Mouse (Mus musculus) mouse trophoblast stem cell (cell line): ENCODE results near the gene Gm3417.
"Not testable (repeated sequence)": the region's sequence is repeated elsewhere in the genome, so short reads cannot be mapped to it uniquely, and the experiment has no call there.

Experiments used
- in situ Hi-C, 2 experiments: fragments of 300-500 bp; cut with MseI, MboI; formaldehyde crosslinking; loops; 2 replicates in 1 of 2; 3 replicates in 1 of 2; pipeline ENCODE4 v1.15.1; 2025

Gm3417 gene

GRCm38 (mm10) chr17:14958686-14959327, 19.8 kb downstream of the Gm3417 start:
- in situ Hi-C loops: no loop called here

DNA sequence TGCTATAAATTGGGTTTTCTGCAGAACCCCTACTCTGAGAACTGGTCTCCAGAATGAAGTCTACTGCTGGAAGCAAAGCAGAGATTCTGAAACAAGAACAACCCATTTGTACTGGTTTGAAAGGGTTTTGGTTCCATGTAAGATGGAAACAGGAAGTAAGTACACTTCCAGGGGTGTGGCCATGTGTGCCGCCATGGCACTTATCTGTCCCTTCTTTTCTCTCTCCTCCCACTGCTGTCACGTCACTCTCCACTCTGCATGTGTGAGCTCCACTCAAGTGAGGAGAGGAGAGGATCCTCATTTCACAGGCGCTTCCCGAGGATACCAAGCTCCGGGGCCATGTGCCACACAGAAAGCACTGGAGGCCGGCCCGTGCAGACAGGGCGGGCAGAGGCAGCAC, 25.1 kb downstream of the Gm3417 start:
- in situ Hi-C loops: no loop called here

GRCm38 (mm10) chr17:14949161-14949827, 29.3 kb downstream of the Gm3417 start:
- in situ Hi-C loops: no loop called here

DNA sequence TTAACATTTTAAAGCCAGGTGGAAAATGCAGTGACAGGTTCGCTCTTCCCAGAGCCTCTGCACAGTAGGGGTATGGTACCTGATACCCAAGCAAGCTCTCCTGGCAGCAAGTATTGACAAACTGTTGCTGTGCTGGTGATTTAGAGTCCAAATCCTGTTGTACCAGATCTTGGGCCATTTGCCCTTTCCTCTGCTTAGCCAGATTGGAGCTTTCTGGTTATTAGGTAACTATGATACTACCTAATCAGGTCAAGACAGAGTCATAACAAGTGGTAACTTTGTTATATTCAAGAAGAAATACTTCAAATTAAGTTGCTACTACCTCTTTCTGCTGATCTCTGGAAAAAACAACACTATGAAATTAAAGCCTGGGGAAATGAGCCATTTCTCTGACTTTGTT, 34.0 kb downstream of the Gm3417 start:
- in situ Hi-C loops: no loop called here

DNA sequence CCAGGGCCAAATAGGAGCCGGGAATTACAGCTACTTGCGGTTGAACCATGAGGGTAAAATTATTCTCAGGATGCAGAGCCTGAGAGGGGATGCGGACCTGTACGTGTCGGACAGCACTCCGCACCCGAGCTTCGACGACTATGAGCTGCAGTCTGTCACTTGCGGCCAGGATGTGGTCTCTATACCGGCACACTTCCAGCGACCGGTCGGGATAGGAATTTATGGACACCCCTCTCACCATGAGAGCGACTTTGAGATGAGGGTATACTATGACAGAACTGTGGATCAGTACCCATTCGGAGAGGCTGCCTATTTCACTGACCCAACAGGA, 34.9 kb downstream of the Gm3417 start:
- in situ Hi-C loops: no loop called here

- in situ Hi-C loops: no loop called here
Measured at GRCm38 (mm10) chr17:14943009-14943728, 35.4 kb downstream of the Gm3417 start, which contains the start of the genes Wdr27 and 1600012H06Rik. TSS of gene Wdr27 (minus strand) at chr17:14943158. TSS of gene 1600012H06Rik (plus strand) at chr17:14943184.

DNA sequence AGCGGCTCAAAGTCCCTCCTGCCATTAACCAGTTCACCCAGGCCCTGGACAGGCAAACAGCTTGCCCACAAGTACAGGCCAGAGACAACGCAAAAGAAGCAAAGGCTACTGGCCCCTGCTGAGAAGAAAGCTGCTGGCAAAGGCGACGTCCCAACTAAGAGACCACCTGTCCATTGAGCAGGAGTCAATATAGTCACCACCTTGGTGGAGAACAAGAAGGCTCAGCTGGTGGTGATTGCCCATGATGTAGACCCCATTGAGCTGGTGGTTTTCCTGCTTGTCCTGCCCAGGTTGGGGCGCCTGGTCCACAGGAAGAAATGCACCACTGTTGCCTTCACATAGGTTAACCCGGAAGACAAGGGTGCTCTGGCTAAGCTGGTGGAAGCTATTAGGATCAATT, 36.4 kb downstream of the Gm3417 start:
- in situ Hi-C loops: not testable (repeated sequence)

GRCm38 (mm10) chr17:14935841-14936605, 42.6 kb downstream of the Gm3417 start:
- in situ Hi-C loops: no loop called here

GRCm38 (mm10) chr17:14935280-14935679, 43.3 kb downstream of the Gm3417 start:
- in situ Hi-C loops: not testable (repeated sequence)

GRCm38 (mm10) chr17:14931469-14931868, 47.1 kb downstream of the Gm3417 start:
- in situ Hi-C loops: no loop called here

DNA sequence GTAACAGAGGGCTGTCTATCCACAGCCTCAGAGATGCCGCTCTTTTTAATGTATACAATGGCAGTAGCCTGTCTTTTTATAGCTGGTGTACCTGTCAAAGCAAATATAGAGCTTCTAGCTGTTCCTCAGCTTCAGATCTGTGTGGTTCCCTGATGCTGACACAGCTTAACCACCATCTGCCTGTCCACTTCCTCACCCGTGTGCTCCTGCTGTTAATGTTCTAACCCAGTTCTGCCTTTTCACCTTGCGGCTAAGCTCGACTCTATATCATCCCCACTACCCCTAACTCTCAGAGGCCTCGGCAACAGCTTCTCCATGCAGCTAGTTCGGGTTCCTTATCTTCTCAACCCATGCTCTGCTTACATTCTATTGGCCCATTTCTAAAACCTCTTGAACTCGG, 47.9 kb downstream of the Gm3417 start:
- in situ Hi-C loops: no loop called here

- in situ Hi-C loops: no loop called here
Measured at GRCm38 (mm10) chr17:14928631-14929030, 50.0 kb downstream of the Gm3417 start.

GRCm38 (mm10) chr17:14927644-14928218, 50.9 kb downstream of the Gm3417 start:
- in situ Hi-C loops: no loop called here

DNA sequence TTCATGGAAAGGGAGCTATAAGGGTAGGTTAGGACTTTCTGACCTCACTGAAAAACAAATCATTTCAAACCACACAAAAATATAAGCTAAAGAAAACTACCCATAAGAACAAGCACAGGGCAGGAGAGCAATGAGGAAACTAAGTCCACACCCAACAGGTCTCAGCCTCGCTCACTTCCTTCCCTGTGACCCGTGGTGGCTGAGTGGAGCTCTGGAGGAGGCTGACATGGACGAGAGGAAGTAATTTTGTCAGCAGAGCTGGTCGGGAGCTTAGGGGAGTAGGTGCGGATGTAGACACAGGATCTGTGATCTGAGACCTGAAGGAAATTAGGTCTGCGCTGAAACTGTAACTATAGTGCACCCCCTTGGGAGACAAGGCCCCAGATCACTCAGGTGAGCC, 57.0 kb downstream of the Gm3417 start:
- in situ Hi-C loops: loop anchor here (25.0 kb wide), 1 partner anchor 634 kb away; the partner anchor contains the start of gene Smoc2 (in 2 of the 2)

GRCm38 (mm10) chr17:14917866-14918265, 60.7 kb downstream of the Gm3417 start:
- in situ Hi-C loops: loop anchor here (25.0 kb wide), 1 partner anchor 631 kb away; the partner anchor contains the start of gene Smoc2 (in 2 of the 2)

DNA sequence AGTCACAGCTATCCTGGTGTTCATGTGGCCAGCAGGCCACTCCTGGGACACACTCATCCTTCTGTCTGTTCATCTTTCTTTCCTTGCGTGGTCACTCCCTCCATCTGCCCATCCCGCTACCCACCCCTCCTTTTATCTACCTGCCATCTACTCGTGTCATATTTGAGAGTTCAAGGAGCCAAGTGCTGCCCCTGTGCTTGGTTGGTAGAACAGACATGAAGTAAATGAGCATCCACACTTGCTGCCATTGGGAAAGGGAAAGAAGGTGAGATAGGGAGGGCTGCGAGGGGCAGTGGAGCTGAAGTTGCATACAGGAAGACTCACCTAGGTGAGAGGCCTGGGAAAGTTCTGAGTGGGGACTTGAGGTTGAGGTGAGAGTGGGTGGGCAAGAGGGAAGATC, 64.2 kb downstream of the Gm3417 start:
- in situ Hi-C loops: loop anchor here (25.0 kb wide), 1 partner anchor 627 kb away; the partner anchor contains the start of gene Smoc2 (in 2 of the 2)
